Mouse (Mus musculus) hindbrain, embryonic 10.5 days (tissue): Measurements from ENCODE around the gene Myo15. TPM values are rescaled to one million over a fixed set of nuclear protein-coding genes. Genes with fewer than 3 reads are reported as not detected.

Source experiments
- DNase-seq: peaks from one replicate; pipeline ENCODE4 v3.0.0-alpha.2; 2017; ENCODE audit warnings: low spot score
- H3K27ac ChIP-seq: fragments of 300-500 bp; sonication (generic); 2 replicates; pipeline ENCODE4 v1.5.1; 2016; ENCODE audit warnings: mild to moderate bottlenecking, moderate library complexity
- H3K27me3 ChIP-seq: fragments of 300-500 bp; sonication (generic); 2 replicates; pipeline ENCODE4 v1.6.1; 2016; ENCODE audit warnings: mild to moderate bottlenecking; ENCODE audit not compliant: poor library complexity, insufficient read depth, severe bottlenecking
- H3K36me3 ChIP-seq: fragments of 300-500 bp; sonication (generic); 2 replicates; pipeline ENCODE4 v1.6.1; 2016; ENCODE audit warnings: mild to moderate bottlenecking, moderate library complexity
- H3K4me1 ChIP-seq: fragments of 300-500 bp; sonication (generic); replicated peaks from 2 replicates; pipeline ENCODE4 v1.6.1; 2016; ENCODE audit warnings: mild to moderate bottlenecking
- H3K4me3 ChIP-seq: fragments of 300-500 bp; sonication (generic); 2 replicates; pipeline ENCODE4 v1.5.1; 2016; ENCODE audit warnings: mild to moderate bottlenecking, moderate library complexity
- H3K9me3 ChIP-seq: fragments of 300-500 bp; sonication (generic); 2 replicates; pipeline ENCODE4 v1.6.1; 2016; ENCODE audit warnings: mild to moderate bottlenecking, moderate library complexity
- WGBS: fragments of 180-500 bp; shearing (Covaris S2); methylation state at CpG from one replicate; pipeline ENCODE4 v1.1.7; 2016; 5-methylcytosine and 5-hydroxymethylcytosine counted together
- polyA plus RNA-seq: library from polyadenylated mRNA; unstranded; fragments of >200 nt; fragmentation: Nextera tagmentation; extraction: Ambion mirVana; gene quantifications from 2 replicates; pipeline ENCODE4 v1.2.1, GENCODE M21; 2016

The Myo15 gene
- polyA plus RNA-seq, 1 experiment from 2014 or later = 0.16 TPM

DNA sequence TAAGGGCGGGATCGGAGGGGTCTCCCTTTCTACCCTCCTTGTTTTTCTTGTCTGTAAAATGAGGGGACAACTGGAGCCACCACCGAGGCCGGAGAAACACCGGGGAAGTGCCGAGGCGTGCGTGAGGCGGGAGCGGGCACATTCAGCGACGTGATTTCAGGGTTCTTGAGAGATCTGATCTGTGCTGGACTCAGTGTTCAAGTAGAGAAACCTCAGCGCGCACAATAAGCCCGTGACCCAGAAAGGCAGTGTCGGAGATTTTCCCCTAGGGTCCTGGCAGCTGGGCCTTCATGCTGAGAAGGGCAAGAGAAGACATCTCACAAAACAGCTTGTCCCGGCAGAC, 14.4 kb upstream of the Myo15 start:
- DNase-seq = no peak
- H3K36me3 ChIP-seq = peaks cover 39% of the 10 kb centered on the region
- no peaks in the 10 kb centered on the region for H3K9me3 ChIP-seq
- peaks cover 13% of the 10 kb centered on the region for H3K4me1 ChIP-seq
- WGBS = 1% methylated on average over 17 of the region's 17 CpGs
- peaks cover 2% of the 10 kb centered on the region; the same call in 1 of the 2 replicates for H3K27me3 ChIP-seq
- H3K27ac ChIP-seq = peak overlapping the region; percentile 86
- peak overlapping the region; percentile 88 for H3K4me3 ChIP-seq

DNA sequence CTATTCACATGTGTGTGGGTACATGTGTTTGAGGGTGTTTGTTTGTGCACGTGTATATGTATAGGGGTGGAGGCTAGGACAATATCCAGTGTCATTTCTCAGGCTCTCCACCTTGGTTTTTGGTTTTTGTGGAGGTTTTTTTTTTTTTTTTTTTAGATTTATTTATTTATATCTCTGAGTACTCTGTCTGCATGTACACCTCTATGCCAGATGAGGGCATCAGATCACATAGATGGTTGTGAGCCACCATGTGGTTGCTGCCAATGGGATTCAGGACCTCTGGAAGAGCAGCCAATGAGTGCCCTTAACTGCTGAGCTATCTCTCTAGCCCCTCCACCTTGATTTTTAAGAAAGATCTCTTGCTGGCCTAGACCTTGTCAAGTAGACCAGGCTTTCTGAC, 11.2 kb upstream of the Myo15 start:
- Histone ChIP-seq H3K36me3 (peaks cover 72% of the 10 kb centered on the region), H3K27me3 (no peaks in the 10 kb centered on the region), H3K9me3 (no peaks in the 10 kb centered on the region), H3K4me3 (no peak overlapping the region), H3K27ac (no peak overlapping the region), H3K4me1 (peaks cover 13% of the 10 kb centered on the region)
- 87% methylated on average over 1 of the region's 1 CpGs for WGBS
- DNase-seq = no peak

DNA sequence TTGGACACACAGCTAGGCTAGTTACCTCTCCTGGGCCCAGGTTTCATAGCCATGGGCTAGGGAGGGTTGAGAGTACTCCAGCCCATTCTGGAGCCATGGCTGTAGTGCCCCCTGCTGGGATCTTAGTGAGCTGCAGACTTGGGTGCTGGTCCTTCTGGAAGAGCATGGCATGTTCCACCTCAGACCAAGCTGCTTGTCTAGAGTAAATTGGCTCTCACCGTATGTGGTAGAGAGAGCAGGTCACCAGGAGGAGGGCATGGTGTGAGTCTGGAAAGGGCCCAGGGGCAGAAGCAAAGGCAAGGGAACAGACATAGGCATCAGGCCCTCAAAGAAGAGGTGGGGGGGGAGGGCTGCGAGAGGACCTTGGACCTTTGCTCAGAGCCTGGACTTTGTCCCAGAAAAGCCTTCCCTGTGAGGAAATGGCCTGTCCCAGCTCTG, 3.2 kb upstream of the Myo15 start:
- Histone ChIP-seq H3K4me1 (no peaks in the 10 kb centered on the region), H3K27ac (no peak overlapping the region), H3K27me3 (no peaks in the 10 kb centered on the region), H3K9me3 (no peaks in the 10 kb centered on the region), H3K36me3 (peaks cover 96% of the 10 kb centered on the region), H3K4me3 (no peak overlapping the region)
- peak; percentile 41 for DNase-seq
- 95% methylated on average over 2 of the region's 2 CpGs for WGBS

- WGBS = 83% methylated on average over 9 of the region's 9 CpGs
- no peak overlapping the region for H3K27ac ChIP-seq
- no peak for DNase-seq
- H3K36me3 ChIP-seq = peaks cover 49% of the 10 kb centered on the region
- H3K27me3 ChIP-seq = no peaks in the 10 kb centered on the region
- 0 out of 2 replicates have a peak, but pooled peaks cover 4% of the 10 kb centered on the region for H3K4me1 ChIP-seq
- no peaks in the 10 kb centered on the region for H3K9me3 ChIP-seq
- H3K4me3 ChIP-seq = no peak overlapping the region
Measured at GRCm38 (mm10) chr11:60470743-60471142, 1.6 kb downstream of the Myo15 start.

GRCm38 (mm10) chr11:60474534-60474933, 5.4 kb downstream of the Myo15 start:
- Histone ChIP-seq H3K4me1 (peaks cover 19% of the 10 kb centered on the region), H3K9me3 (no peaks in the 10 kb centered on the region), H3K27ac (no peak overlapping the region), H3K4me3 (no peak overlapping the region), H3K36me3 (peaks cover 11% of the 10 kb centered on the region), H3K27me3 (no peaks in the 10 kb centered on the region)
- WGBS = 80% methylated on average over 5 of the region's 5 CpGs
- no peak for DNase-seq

GRCm38 (mm10) chr11:60475668-60476362, 6.7 kb downstream of the Myo15 start:
- Histone ChIP-seq H3K9me3 (no peaks in the 10 kb centered on the region), H3K36me3 (no peaks in the 10 kb centered on the region), H3K27ac (0 out of 2 replicates have a peak overlapping the region, but pooled peaks have one; percentile 12), H3K27me3 (no peaks in the 10 kb centered on the region), H3K4me1 (peaks cover 19% of the 10 kb centered on the region), H3K4me3 (no peak overlapping the region)
- WGBS = 79% methylated on average over 5 of the region's 5 CpGs
- no peak for DNase-seq

- Histone ChIP-seq H3K4me1 (peaks cover 19% of the 10 kb centered on the region), H3K27ac (peak overlapping the region; percentile 64), H3K27me3 (no peaks in the 10 kb centered on the region), H3K36me3 (no peaks in the 10 kb centered on the region), H3K9me3 (no peaks in the 10 kb centered on the region), H3K4me3 (peak overlapping the region; percentile 23; the same call in 1 of the 2 replicates)
- WGBS = 46% methylated on average over 17 of the region's 17 CpGs
- peak; percentile 25 for DNase-seq
Measured at GRCm38 (mm10) chr11:60478121-60478520, 9.0 kb downstream of the Myo15 start.

GRCm38 (mm10) chr11:60486267-60486666, 17.1 kb downstream of the Myo15 start:
- Histone ChIP-seq H3K4me3 (no peak overlapping the region), H3K27ac (no peak overlapping the region), H3K36me3 (no peaks in the 10 kb centered on the region), H3K9me3 (no peaks in the 10 kb centered on the region), H3K4me1 (no peaks in the 10 kb centered on the region), H3K27me3 (no peaks in the 10 kb centered on the region)
- DNase-seq = no peak
- 75% methylated on average over 3 of the region's 3 CpGs for WGBS

DNA sequence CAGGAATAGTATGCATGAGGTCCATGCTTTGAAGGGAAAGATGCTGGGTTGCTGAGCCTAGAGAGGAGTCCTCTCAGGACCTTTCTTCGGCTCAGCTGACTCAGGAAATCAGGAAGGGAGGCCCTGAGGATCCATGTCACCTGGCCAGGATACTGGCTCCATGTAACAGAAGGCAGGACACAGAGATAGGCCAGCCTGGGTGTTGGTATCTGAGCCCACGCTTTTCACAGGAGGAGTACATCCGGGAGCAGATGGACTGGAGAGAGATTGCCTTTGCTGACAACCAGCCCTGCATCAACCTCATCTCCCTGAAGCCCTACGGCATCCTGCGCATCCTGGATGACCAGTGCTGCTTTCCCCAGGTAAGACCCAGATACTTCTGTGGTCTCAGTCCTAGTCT, 23.6 kb downstream of the Myo15 start:
- Histone ChIP-seq H3K36me3 (no peaks in the 10 kb centered on the region), H3K27ac (no peak overlapping the region), H3K4me1 (no peaks in the 10 kb centered on the region), H3K9me3 (no peaks in the 10 kb centered on the region), H3K4me3 (no peak overlapping the region), H3K27me3 (no peaks in the 10 kb centered on the region)
- no peak for DNase-seq
- WGBS = 90% methylated on average over 5 of the region's 5 CpGs

- WGBS = 73% methylated on average over 2 of the region's 2 CpGs
- no peaks in the 10 kb centered on the region for H3K9me3 ChIP-seq
- H3K27me3 ChIP-seq = no peaks in the 10 kb centered on the region
- no peaks in the 10 kb centered on the region for H3K4me1 ChIP-seq
- H3K4me3 ChIP-seq = no peak overlapping the region
- H3K36me3 ChIP-seq = no peaks in the 10 kb centered on the region
- H3K27ac ChIP-seq = no peak overlapping the region
- no peak for DNase-seq
Measured at GRCm38 (mm10) chr11:60495692-60496091, 26.6 kb downstream of the Myo15 start.

DNA sequence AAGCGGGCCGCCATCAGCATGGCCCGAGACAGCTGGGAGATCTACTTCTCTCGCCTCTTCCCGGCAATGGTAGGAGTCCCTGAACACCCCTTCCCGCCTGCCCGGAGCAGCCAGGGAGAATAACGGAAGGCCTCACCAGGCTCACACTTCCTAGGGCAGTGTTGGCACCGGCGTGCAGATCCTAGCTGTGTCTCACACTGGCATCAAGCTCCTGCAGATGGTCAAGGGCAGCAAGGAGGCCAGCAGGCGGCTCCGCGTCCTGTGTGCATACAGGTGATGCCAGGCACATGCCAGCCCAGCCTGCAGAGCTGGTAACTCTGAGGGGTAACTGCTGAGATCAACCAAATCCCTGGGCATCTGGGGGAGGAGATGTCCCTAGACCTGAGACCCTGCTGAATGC, 38.1 kb downstream of the Myo15 start:
- WGBS = 84% methylated on average over 13 of the region's 13 CpGs
- Histone ChIP-seq H3K4me1 (peaks cover 19% of the 10 kb centered on the region), H3K9me3 (no peaks in the 10 kb centered on the region), H3K4me3 (no peak overlapping the region), H3K27ac (no peak overlapping the region), H3K36me3 (no peaks in the 10 kb centered on the region), H3K27me3 (peaks cover 51% of the 10 kb centered on the region)
- no peak for DNase-seq

GRCm38 (mm10) chr11:60508950-60509349, 39.8 kb downstream of the Myo15 start:
- 6% methylated on average over 11 of the region's 11 CpGs for WGBS
- Histone ChIP-seq H3K27me3 (peaks cover 51% of the 10 kb centered on the region), H3K4me1 (peaks cover 19% of the 10 kb centered on the region), H3K27ac (peak overlapping the region; percentile 68), H3K36me3 (no peaks in the 10 kb centered on the region), H3K9me3 (no peaks in the 10 kb centered on the region), H3K4me3 (peak overlapping the region; percentile 49)
- peak; percentile 10 for DNase-seq

DNA sequence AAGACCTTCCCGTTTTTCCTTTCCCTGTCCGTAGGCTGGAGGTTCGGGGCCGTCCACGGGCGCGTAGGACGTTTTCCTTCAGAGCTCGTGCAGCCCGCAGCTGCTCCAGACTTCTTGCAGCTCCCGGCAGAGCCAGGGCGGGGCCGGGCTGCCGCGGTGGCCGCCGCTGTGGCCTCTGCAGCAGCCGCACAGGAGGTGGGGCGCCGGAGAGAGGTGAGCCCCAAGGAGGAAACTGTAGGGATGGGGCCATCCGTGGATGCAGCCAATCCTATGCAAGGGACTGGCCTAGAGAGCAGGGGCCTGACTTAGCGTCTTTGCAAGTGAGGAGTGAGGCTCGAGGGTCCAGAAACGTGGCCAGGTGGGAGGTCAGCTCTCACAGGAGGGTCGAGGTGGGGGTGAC, 40.4 kb downstream of the Myo15 start:
- 1% methylated on average over 25 of the region's 25 CpGs for WGBS
- Histone ChIP-seq H3K27me3 (peaks cover 51% of the 10 kb centered on the region), H3K4me1 (peaks cover 19% of the 10 kb centered on the region), H3K36me3 (no peaks in the 10 kb centered on the region), H3K27ac (peak overlapping the region; percentile 68), H3K9me3 (no peaks in the 10 kb centered on the region), H3K4me3 (peak overlapping the region; percentile 49)
- DNase-seq = peak; percentile 46

DNA sequence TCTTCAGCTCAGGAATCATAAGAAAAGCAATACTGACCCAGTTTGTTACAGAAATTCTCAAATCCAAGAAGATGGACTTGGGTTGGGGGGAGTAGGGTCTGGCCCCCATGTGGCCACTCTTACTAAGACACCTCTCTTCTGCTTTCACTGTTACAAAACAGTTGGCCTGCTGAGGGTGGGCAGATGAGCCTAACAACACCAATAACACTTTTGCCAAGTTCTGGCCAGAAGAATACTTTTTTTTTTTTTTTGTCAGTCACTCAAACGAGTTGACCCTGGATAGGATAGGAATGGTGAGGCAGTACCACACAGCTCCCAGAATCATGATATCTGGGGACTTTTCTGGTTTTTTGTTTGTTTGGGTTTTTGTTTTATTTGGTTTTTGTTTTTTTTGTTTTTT, 42.8 kb downstream of the Myo15 start:
- Histone ChIP-seq H3K9me3 (no peaks in the 10 kb centered on the region), H3K4me3 (no peak overlapping the region), H3K36me3 (no peaks in the 10 kb centered on the region), H3K27ac (no peak overlapping the region), H3K4me1 (peaks cover 21% of the 10 kb centered on the region), H3K27me3 (peaks cover 42% of the 10 kb centered on the region)
- WGBS = 86% methylated on average over 1 of the region's 1 CpGs
- DNase-seq = no peak
